Mouse (Mus musculus) heart, adult 2 months (tissue): ENCODE results near the gene Slc22a19.

Source experiments
- CTCF ChIP-seq: fragments of 200-600 bp; IDR thresholded peaks from 2 replicates; pipeline ENCODE4 v1.8.1; 2022; ENCODE audit warnings: antibody characterized with exemption, mild to moderate bottlenecking, moderate library complexity
- POLR2A ChIP-seq: fragments of 200-500 bp; IDR thresholded peaks from 2 replicates; pipeline ENCODE4 v1.6.1; 2011; ENCODE audit warnings: mild to moderate bottlenecking, low read depth, low read length, control low read depth; ENCODE audit not compliant: insufficient read depth

DNA sequence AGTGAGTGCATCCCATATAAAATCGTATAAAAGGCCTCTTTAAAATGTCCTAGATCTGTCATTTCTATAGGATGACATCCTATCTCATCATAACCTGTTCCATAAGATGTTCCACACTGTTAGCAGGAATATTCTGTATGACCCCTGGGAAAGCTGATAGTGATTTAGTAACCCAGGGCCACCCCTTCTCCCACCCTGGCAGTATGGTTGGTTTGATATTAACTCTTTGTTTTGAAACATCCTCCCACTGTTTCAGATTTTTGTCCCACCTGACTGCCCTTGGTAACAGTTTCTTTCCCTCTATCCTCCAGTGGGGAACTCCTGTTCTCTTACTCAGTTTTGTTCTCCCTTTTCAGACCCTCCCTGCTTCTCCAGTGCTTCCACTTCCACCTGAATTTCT is 77.3 kb downstream of the Slc22a19 start:
- TF ChIP-seq POLR2A, result no peak
- no peak for TF ChIP-seq CTCF
